Mouse (Mus musculus) lung, postnatal 14 days (tissue): Measurements from ENCODE around the gene Lsamp.

Experiments used
- DNase-seq: peaks from one replicate; pipeline ENCODE4 v3.0.0; 2021

Gene Lsamp

DNA sequence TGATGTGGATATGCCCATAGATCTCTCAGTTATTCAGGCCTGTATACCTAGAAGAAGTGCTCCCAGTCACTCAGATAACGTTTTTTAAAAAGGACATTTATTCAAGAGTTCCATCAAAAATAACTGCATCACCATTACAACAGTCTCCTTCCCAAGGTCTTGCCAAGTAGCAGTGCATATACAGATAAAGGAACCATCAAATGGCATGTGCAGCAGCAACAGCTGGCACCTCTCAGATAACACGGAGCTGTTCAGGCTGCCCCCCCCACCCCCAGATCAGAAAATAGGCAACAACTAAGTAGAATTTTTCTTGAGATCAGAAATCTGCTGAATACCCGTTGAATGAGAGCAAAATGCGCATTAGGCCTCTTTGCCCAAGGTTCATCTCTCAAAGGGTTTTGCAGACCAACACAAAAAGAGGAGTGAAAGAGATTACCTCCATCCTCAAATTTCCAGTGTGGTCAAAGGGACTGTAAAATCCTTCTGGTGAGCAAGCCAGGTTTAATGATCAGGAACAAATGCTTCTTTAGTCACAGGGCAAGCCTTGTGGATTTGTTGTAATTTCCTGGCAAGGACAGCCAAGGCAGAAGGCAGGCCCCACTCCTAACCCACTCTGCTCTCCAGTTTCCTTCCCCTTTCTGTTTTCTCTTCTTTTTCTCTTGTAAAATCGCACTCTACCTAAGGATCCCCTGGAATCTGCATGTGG is 1842.9 kb downstream of the Lsamp start:
- peak; percentile 3 for DNase-seq

DNA sequence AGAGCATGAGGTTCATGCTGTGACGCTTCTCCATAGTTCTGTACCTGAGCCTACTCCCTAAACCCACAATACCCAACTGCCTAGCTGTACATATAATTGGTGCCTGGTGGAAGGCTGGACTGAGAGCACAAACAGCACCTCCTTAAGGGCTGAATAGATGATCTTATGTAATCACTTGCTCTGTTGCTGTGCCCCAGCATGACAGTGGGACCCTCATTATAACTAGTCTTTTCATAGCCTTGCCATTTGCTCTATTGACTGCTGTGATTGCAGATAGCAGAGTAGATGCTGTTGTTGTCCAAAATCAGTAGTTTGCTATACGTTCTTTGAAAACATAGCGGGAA is 1843.4 kb downstream of the Lsamp start:
- no peak for DNase-seq

DNA sequence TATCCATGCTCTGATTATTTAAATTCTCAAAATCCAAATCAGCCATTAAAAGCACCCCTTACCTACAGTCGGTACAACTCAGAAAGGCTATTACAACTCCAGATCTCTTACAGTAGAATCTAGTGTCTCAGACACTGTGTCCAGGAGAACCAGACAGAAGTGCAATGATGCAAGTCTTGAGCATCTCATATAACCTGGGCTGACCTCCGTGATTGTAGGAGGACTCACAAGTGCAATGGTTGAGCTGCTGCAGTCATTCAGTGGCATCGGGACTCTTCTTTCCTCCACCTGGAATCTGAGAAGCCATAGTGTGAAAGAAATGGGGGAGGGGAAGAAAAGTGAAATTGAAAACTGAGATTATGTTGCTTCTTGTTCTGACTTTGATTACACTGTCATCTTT is 1850.5 kb downstream of the Lsamp start:
- DNase-seq = no peak

DNA sequence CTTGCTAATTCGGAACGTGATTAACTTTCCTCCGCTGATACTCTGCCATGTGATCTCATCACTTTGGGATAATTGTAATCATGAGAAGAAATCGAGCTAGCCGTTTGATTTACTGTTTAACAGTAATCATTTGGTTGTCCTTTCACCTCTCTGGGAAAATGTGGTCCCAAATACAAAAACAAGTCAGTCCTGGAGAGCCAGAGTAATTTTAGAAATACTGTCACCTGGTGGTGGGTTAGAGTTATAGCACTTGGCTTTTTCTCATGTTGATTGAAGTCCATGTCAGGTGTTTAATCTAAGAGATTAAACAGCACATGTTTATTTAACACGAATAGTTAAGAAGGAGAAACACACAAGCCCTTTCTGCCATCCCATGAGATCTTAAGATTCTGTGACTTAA is 1851.6 kb downstream of the Lsamp start:
- DNase-seq = no peak

DNA sequence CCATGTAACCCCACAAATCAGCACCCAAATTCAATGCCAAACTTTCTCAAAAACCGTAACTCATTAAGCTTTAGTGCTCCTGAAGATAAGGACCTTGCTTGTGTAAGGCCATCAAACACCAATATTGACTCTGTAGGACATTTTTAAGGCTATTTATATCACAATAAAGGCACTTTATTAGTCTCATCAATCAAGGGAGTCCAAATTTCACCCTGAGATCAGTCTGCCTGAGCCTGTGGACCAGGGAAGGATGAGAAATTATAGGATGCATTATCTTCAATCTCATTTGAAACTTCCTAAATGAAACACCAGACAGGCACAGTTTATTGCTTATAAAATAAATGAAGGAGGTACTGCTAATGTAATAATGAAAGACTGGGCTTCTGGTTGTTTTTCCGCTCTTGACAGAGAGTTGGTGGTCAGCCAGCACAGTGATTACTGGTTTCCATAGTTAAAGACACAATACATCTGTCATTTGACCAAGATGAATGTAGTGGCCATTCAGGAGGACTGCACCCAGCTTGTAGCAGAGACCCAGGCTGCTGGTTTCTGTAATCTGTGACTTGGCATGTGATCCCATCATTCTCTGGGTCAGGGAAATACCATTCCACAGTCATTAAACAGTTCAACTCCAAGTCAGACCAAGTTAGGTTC is 1855.7 kb downstream of the Lsamp start:
- DNase-seq = no peak

DNA sequence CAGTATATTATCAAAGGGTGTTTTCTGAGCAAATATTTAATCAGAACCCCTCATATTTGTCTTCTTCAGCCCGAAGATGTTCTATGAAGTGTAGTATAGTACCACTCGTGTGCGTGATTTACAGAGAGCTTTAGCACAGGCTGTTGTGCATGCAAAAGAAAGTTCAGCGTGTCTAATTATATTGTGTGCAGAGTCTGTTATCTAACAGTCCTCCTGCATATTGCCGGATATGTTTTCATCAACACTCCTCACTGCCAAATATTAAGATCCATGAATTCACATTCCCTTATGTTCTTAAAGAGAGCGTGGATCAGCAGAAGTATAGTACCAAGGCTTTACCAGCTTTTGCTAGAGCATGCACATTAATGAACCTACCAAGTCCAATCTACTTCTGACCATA is 1862.7 kb downstream of the Lsamp start:
- DNase-seq = no peak

DNA sequence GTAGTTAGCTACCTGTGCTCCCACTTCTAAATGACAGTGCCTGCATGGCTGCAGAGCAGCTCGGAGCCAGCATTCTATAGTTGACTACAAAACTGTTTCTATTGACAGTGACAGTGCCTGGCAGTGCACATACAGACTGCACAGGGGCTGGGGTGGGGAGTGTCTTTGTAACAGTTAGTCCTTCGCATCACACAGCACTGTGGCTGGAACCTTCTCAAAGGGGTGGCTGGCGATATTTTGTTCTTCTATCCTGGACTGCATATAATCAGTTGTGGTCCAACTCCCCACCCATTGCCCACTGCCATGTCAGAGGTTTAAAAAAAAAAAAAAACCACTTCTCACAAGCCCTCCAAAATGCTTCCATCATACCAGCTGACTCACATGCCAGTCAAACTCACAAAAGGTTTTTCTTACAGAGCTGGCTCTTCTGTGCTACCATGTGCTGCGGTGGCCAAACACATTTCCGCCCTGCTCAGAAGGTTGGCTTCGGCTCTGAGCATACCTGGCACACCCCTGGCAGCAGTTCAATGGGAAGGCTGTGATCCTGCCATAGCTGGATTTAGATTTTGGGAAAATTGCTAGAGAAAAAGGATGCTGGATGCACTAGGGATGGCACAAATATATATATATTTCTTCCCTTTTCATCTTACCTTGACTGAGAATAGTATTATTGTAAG is 1887.9 kb downstream of the Lsamp start:
- no peak for DNase-seq

DNA sequence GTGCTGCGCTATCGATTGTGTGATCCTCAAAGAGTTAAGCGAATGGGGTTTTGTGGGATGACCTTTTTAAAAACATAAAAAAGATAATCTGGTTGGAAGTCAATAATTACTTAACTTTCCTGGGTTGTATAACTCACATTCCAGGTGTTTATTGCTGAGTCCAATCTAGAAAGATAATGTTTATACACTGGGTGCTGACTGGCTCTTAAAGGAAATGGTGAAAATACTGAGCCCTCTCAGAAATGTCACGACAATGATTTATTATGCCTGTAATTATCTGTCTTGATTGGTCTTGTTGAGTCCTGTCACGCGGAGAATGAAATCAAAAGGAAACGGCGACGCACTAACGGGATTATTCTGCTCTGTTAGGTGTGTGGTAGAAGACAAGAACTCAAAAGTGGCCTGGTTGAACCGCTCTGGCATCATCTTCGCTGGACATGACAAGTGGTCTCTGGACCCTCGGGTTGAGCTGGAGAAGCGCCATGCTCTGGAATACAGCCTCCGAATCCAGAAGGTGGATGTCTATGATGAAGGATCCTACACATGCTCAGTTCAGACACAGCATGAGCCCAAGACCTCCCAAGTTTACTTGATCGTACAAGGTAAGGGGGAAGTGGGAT is 1904.5 kb downstream of the Lsamp start:
- no peak for DNase-seq

DNA sequence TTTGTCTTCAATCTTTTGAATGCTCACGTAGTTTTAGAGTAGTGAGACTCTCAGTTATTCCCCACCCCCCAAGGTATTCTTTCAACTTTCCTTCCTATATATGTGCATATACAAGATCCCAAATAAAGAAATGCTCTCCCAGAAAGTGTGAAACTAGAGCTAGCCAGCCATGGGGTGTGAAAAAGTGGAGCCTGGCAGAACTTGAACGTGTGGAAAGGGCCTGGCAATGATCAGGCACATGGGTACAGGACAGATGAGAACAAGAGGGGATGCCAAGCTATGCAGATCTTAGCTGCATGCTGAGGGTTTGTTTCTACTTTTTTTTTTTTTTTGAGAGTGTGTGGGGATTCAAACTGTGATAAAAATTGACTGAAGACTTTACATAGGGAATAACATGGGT is 1916.6 kb downstream of the Lsamp start:
- no peak for DNase-seq

DNA sequence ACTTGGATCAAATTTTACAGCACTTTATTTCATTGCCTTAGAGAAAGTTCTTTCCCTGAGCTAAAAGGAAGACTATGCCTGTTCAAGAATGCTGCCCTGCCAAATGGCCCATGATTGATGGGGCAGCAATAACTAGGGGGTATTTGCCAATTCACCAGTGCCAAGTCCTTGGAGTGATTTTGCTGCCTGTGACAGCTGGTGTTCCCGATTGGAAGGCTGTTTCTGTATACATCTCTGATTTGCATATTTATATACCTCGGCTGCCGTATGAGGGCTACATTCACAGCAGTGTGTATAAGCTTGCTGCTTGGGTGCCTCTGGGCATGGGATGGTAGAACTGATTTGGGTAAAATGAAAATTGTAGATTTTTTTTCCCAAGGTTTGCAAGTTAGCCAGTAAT is 1919.5 kb downstream of the Lsamp start:
- DNase-seq = no peak

DNA sequence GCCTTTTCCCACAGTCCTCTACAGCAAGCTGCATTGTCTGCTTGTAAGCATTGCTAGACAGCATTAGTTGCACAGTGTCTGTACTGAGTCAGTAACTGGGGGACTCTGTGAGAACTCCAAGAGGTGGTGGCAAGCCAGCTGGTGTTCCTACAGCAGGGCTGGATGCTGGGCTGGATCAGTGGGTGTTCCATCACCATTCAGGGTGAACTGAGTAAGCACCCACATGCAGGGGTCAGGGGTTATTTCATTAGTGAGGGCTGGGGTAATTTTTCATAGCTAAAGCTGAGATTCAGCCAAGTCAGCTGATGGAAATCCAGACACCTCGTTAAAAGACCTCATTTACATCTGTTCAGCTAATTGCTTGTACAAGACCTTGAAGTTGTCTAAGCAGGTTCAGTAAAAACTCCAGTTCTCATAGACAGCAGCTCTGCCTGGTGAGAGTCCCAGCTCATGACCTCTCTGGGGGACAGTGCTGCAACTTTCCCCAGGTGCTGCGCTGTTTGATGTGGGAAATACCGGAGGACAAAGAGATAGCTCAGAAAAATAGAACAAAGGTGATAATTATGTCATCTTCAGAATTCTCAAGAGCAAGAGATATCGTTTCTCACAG is 1928.5 kb downstream of the Lsamp start:
- no peak for DNase-seq

DNA sequence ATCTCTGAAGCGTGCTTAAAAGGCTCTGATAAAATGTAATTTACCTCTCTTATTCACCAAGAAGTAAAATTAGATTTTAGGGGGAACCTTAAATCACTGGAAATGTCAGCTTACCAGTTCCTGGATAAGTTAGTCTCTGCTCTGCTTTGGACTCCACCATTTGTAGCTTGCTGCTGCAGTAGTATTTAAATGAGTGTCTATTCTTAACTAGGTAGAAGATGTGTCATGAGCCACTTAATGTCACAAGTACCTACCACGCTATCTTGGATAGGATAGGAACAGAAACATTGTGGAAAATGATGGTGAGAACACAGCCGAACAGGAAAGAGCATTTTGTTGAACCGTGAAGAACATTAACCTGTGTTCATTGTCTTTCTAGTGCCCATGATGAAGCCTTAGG is 1929.2 kb downstream of the Lsamp start:
- no peak for DNase-seq

DNA sequence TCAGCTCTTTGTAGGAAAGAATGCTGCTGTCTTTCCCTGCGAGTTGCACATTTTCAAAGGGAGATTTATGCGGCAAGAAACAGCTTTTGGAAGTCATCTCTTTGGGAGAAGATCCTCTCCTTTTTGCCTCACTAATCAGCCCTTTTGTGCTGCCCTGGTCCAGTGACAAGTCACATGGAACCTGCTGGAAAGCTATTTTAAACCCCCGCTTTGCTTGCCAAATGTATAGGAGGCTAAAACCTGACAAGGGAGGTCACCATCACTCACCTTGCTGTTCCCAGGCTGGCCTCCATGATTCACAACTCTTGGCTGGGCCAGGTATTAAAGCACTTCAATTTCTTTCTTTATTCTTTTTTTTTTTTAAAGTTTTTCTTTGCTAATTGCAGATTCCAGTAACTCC is 1932.2 kb downstream of the Lsamp start:
- DNase-seq = no peak

DNA sequence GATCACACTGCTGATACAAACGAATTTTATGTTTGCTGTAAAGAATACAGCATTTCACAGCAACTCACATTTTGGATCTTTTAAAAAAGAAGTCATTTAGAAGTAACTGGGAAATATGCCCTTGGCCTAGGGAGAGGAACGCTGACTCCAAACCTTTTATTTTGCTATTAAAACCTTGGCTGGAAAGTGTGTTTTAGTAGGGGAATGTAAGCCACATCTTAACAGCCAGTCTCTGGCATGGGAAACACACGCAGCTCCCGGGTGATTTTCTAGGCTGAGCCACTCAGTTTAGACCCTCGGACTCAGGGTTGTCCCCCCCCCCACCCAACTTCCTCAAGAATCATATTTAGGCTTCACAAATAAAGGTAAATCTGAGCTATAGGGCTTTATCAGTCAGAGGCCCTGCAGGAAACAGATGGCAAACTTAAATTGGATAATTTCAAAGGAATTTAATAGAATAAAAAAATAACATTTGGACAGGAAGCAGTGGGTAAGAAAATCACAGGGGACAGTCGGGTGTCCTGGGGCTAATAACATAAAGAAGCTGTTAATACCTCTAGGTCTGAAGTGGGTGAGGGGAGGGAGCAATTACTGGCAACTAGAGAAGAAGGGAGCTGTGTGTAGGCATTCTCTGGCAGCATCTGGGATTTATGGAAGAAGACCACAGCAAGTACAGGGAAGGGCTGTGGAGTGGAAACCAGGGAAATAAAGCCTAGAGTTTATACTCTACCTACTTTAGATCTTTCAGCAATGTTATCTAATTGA is 1933.1 kb downstream of the Lsamp start:
- no peak for DNase-seq

DNA sequence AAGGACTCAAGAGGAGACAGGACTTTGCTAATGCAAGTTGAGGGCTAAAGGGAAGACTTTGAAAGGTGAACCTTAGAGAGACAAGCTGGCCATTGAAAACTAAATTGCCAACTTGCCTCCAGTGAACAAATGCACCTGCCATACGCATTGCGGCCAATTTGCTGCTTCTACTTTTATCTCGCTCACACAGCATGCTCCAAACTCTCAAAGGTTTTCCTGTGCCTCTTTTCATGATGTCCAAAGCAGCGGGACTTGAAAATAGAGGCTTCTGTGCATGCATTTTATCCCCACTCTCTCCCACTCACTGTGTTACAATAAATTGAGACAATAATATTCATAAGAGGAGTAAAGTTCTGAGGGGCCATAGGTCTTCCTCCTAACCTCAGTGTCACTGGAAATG is 1945.4 kb downstream of the Lsamp start:
- no peak for DNase-seq

DNA sequence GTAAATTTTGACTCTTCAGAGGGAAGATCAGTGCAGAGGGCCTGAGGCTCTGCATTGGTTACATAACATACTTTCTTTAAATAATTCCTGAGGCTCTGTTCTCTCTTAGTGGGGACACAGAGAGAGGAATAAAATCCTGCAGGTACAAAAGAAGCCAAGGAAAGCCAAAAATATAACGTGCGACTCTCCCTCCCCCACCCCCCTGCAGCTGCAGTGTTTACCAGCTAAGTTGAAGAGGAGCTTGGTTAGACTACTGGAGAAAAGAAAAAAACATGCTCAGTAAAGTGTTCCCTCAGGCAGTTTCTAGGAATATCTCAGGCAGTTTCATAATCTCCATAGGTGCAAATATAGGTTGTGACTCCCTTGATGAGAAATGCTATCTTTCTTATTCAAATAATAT is 1951.5 kb downstream of the Lsamp start:
- no peak for DNase-seq

DNA sequence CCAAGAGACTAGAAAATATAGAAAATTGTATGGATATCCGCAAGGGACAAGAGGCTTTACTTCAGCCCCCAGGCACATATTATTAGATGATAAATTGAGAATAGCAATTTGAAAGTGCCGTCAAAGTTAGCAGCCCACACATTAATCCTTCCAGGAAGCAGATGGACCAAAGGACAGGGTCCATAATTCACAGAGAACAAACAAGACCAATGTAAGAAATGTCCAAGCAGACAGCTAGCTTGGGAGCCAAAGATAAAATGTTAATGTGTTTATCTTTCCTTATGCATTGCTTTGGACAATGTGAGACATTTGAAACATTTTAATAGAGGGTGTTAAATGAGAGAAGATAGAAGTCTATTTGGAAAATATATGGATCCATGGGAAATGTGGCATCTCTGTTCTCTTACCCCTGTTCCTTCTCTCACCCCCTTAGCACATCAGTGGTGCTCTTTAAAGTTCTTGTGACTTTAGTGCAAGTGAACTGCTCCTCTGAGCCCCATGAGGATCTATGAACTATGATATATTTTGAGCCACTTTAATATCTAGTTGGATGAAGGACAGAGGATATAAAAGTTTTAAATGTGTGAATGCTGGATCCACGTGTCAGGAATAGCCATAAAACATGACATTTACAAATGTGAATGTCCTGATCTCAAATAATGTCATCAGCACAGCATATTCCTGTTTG is 1952.9 kb downstream of the Lsamp start:
- no peak for DNase-seq

DNA sequence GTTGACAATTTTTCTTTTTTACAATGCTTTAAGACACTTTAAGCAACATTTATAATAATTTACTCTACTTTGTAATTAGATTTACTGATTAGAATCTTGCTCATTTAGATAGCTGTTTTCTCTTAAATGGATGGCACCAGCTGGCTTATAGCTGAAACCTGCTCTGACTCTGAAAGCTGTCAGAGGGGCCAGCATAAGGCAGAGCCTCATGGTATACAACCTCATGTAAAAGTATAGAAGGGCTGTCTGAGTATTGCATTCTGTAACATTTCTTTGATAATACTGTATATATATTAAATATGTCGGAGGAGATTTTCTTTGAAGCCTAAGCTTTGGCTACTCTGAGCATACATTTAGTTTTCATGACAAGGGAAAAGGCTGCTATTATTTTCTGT is 1953.4 kb downstream of the Lsamp start:
- DNase-seq = no peak

DNA sequence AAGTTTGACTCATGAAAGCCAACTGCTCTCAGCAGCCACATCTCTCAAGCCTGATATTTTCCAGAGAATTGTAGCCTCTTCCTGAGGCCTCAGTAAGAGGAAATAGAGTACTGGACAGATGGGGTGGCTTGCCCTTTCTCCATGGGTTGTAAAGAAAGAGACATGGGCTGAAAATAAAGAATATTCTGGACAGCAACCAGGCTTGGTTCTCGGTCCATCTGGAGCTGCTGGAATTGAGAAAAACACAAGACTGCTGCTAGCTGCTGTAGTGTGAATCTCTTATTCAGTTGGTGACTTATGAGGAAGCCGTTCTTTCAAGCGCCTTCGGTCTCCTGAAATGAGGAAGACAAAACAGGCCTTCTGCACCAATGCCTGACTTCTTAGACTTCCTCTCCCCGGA is 1954.1 kb downstream of the Lsamp start:
- DNase-seq = no peak

DNA sequence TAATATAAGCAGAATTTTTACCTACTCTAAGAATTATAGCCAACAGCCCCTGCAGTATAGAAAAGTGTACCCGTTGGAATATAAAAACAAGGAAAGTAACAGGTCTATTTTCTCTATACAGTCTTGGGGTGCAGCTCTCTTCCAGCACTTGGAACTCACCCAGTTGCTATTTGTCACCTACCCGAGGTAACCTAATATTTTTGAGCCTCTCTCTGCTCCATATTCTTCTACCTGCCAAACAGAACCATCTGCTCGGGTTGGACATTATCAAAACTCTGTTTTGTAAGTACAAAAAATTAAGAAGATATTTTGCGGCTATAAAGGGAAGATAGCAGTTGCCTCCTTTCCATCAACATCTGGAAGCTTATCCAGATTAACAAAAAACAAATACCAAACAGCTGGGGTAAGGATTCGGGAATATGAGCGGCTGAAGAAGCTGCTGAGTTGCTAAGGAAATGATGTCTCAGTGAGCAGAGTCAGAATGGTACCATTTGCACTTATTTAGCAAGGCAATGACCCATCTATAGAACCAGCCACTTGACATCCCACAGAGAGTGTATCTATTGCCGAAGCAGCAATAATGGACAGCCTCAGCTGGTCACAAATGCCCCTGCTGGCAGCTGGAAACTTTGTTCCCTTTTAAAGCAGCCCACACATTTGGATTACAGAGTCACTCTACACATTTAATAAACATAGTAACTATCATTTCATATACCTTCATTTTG is 1957.6 kb downstream of the Lsamp start:
- DNase-seq = no peak

DNA sequence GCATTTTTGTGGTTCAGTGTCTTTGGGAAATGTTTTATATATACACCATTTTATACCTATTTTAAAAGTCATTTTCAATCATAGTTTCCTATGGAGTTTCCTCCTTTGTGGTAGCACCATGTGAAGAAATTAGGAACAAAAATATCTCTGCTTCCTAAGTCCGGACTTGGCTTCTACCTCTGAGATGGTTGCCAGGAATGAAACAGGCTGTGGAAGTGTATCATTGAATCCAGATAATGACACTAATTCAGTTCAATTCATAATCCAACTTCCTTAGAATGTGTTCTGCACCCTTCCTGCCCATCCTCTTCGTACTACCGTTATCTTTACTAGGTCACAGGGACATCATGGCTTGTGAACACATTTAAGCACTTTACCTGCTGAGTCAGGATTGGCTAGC is 1973.7 kb downstream of the Lsamp start:
- no peak for DNase-seq

DNA sequence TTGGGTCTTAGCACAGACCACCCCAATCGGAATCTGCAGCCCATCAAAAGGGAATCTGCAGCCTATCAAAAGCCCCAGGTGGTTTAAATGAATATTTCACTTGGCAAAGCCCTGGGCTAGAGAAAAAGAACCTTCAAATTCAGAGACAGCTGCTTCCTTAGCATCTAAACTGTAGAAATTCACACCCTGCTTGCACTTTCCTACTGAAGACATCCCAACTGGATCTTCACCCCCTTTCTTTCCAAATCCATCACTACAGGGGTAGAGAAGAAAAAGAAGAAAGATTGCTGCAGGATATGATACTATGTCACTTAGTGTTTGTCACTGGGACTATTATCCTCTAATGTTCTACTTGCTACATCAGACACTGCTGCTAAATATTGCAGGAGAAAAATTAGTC is 1981.5 kb downstream of the Lsamp start:
- DNase-seq = no peak
